Mouse (Mus musculus): Measurements from ENCODE around the gene Swi5. TPM values are rescaled to one million over a fixed set of nuclear protein-coding genes. Genes with fewer than 3 reads are reported as not detected.
"Not testable (repeated sequence)": the region's sequence is repeated elsewhere in the genome, so short reads cannot be mapped to it uniquely, and the experiment has no call there.

Gene Swi5
- total RNA-seq, 2 experiments from 2014 or later: 291 to 303 TPM

- DNase-seq (ENCODE audit: low spot score in 2 of 2): peak; percentile 73 to 75
Observed at GRCm38 (mm10) chr2:32312318-32312964, 24.6 kb upstream of the Swi5 start.

- DNase-seq (ENCODE audit: low spot score in 2 of 2): no peak
Observed at GRCm38 (mm10) chr2:32311443-32312317, 23.8 kb upstream of the Swi5 start.

- DNase-seq (ENCODE audit: low spot score in 2 of 2): no peak
Observed at GRCm38 (mm10) chr2:32310096-32310845, 22.4 kb upstream of the Swi5 start.

- no peak for DNase-seq (ENCODE audit: low spot score in 2 of 2)
Observed at GRCm38 (mm10) chr2:32308870-32309568, 21.1 kb upstream of the Swi5 start.

- peak; percentile 41 to 43 for DNase-seq (ENCODE audit: low spot score in 2 of 2)
Observed at GRCm38 (mm10) chr2:32307941-32308760, 20.3 kb upstream of the Swi5 start.

- DNase-seq (ENCODE audit: low spot score in 2 of 2): no peak
Observed at GRCm38 (mm10) chr2:32307247-32307798, 19.4 kb upstream of the Swi5 start.

GRCm38 (mm10) chr2:32306176-32306575, 18.3 kb upstream of the Swi5 start:
- DNase-seq (ENCODE audit: low spot score in 2 of 2): no peak

GRCm38 (mm10) chr2:32305668-32306067, 17.8 kb upstream of the Swi5 start:
- DNase-seq (ENCODE audit: low spot score in 2 of 2): no peak

GRCm38 (mm10) chr2:32304145-32304832, 16.4 kb upstream of the Swi5 start:
- peak in 1 of 2 experiments; percentile 61 for DNase-seq (ENCODE audit: low spot score in 2 of 2)

GRCm38 (mm10) chr2:32302952-32303351, 15.1 kb upstream of the Swi5 start:
- DNase-seq (ENCODE audit: low spot score in 2 of 2): no peak

GRCm38 (mm10) chr2:32299469-32299868, 11.6 kb upstream of the Swi5 start:
- no peak for DNase-seq (ENCODE audit: low spot score in 2 of 2)

- not testable (repeated sequence) for DNase-seq (ENCODE audit: low spot score in 2 of 2)
Observed at GRCm38 (mm10) chr2:32295842-32296241, 8.0 kb upstream of the Swi5 start.

GRCm38 (mm10) chr2:32295285-32295684, 7.4 kb upstream of the Swi5 start:
- DNase-seq (ENCODE audit: low spot score in 2 of 2): no peak

GRCm38 (mm10) chr2:32294348-32294747, 6.5 kb upstream of the Swi5 start:
- no peak for DNase-seq (ENCODE audit: low spot score in 2 of 2)

- DNase-seq (ENCODE audit: low spot score in 2 of 2): no peak
Observed at GRCm38 (mm10) chr2:32289578-32289977, 1.7 kb upstream of the Swi5 start.

GRCm38 (mm10) chr2:32288371-32288931, 576 bp upstream of the Swi5 start:
- DNase-seq (ENCODE audit: low spot score in 2 of 2): no peak

GRCm38 (mm10) chr2:32287334-32287840, 488 bp downstream of the Swi5 start, which contains the start of gene Golga2:
Golga2 (plus strand) TSS chr2:32287384.
- peak in 1 of 2 experiments; percentile 25 for DNase-seq (ENCODE audit: low spot score in 2 of 2)

- DNase-seq (ENCODE audit: low spot score in 2 of 2): no peak
Observed at GRCm38 (mm10) chr2:32283986-32284385, 3.9 kb downstream of the Swi5 start.

- DNase-seq (ENCODE audit: low spot score in 2 of 2): peak; percentile 51
Observed at GRCm38 (mm10) chr2:32282727-32283126, 5.1 kb downstream of the Swi5 start.
